Mouse (Mus musculus): ENCODE results near the gene Rtp3. TPM values are rescaled to one million over a fixed set of nuclear protein-coding genes. Genes with fewer than 3 reads are reported as not detected.

Gene Rtp3
- total RNA-seq, 4 experiments from 2014 or later, result 0.36 to 0.54 (median 0.40) TPM; not detected in 1

GRCm38 (mm10) chr9:110945926-110946325 lies 44.5 kb downstream of the Rtp3 start, which contains the start of gene Tdgf1:
TSS of gene Tdgf1 (minus strand) at chr9:110946158.
- DNase-seq (ENCODE audit: low spot score in 2 of 2), result no peak

- DNase-seq (ENCODE audit: low spot score in 2 of 2), result no peak
These were observed 45.0 kb downstream of the Rtp3 start for GRCm38 (mm10) chr9:110945343-110945742.

- no peak for DNase-seq (ENCODE audit: low spot score in 2 of 2)
These were observed 46.1 kb downstream of the Rtp3 start for GRCm38 (mm10) chr9:110944265-110944664.

GRCm38 (mm10) chr9:110937506-110938490 lies 52.6 kb downstream of the Rtp3 start:
- no peak for DNase-seq (ENCODE audit: low spot score in 2 of 2)

GRCm38 (mm10) chr9:110935941-110936340 lies 54.4 kb downstream of the Rtp3 start:
- DNase-seq (ENCODE audit: low spot score in 2 of 2), result no peak

Other genes starting within 250 kb of the Rtp3 start
- 1 to 10 TPM in 1 of 4 experiments, under 1 TPM in 1, not detected in 2; 0.74 to 1.9 TPM for gene Myl3, start 248.7 kb downstream of the Rtp3 start, total RNA-seq (2022)
- gene Pth1r, start 243.4 kb downstream of the Rtp3 start, total RNA-seq (2022), result 10 to 100 TPM in 1 of 4 experiments, 1 to 10 TPM in 3; 6.1 to 10.5 (median 8.7) TPM
- gene Prss42, start 192.4 kb downstream of the Rtp3 start, total RNA-seq (2022), result not detected
- not detected for gene Prss44, start 176.6 kb downstream of the Rtp3 start, total RNA-seq (2022)
- under 1 TPM in 2 of 4 experiments, not detected in 2; 0.23 to 0.39 TPM for gene Prss43, start 163.9 kb downstream of the Rtp3 start, total RNA-seq (2022)
- under 1 TPM in 3 of 4 experiments, not detected in 1; 0.35 to 0.63 (median 0.55) TPM for gene Prss45, start 156.0 kb downstream of the Rtp3 start, total RNA-seq (2022)
- not detected for gene Prss46, start 146.1 kb downstream of the Rtp3 start, total RNA-seq (2022)
- gene Prss50, start 132.6 kb downstream of the Rtp3 start, total RNA-seq (2022), result 1 to 10 TPM in 2 of 4 experiments, under 1 TPM in 2; 0.60 to 2.1 (median 1.4) TPM
- gene Als2cl, start 110.7 kb downstream of the Rtp3 start, total RNA-seq (2022), result 10 to 100 TPM in 3 of 4 experiments, 1 to 10 TPM in 1; 8.0 to 14.7 (median 13.7) TPM
- gene Tmie, start 110.5 kb downstream of the Rtp3 start, total RNA-seq (2022), result 1 to 10 TPM; 2.4 to 3.6 (median 2.8) TPM
- gene Fam240a, start 73.7 kb downstream of the Rtp3 start, total RNA-seq (2022), result not detected
- 1 to 10 TPM in 1 of 4 experiments, under 1 TPM in 2, not detected in 1; 0.62 to 1.2 (median 0.74) TPM for gene Tdgf1, start 44.4 kb downstream of the Rtp3 start, total RNA-seq (2022)
- gene Lrrc2, start 39.0 kb downstream of the Rtp3 start, total RNA-seq (2022), result 1 to 10 TPM; 1.3 to 2.0 (median 1.8) TPM
- not detected for gene Ltf, start 28.7 kb upstream of the Rtp3 start, total RNA-seq (2022)
- 1 to 10 TPM in 2 of 4 experiments, under 1 TPM in 2; 0.62 to 4.0 (median 1.2) TPM for gene Ccrl2, start 66.9 kb upstream of the Rtp3 start, total RNA-seq (2022)
- gene Lrrfip2, start 127.0 kb upstream of the Rtp3 start, total RNA-seq (2022), result 10 to 100 TPM; 34.6 to 46.1 (median 40.6) TPM